Mouse (Mus musculus) CD4-positive helper T cell, adult 2 months (primary cell): Measurements from ENCODE around the gene Irgm2.
"Not testable (repeated sequence)": the region's sequence is repeated elsewhere in the genome, so short reads cannot be mapped to it uniquely, and the experiment has no call there.

Source experiments
- DNase-seq: peaks from one replicate; pipeline ENCODE4 v3.0.0-alpha.2; 2012; ENCODE audit warnings: low read depth, missing footprints, low spot score

Gene Irgm2

DNA sequence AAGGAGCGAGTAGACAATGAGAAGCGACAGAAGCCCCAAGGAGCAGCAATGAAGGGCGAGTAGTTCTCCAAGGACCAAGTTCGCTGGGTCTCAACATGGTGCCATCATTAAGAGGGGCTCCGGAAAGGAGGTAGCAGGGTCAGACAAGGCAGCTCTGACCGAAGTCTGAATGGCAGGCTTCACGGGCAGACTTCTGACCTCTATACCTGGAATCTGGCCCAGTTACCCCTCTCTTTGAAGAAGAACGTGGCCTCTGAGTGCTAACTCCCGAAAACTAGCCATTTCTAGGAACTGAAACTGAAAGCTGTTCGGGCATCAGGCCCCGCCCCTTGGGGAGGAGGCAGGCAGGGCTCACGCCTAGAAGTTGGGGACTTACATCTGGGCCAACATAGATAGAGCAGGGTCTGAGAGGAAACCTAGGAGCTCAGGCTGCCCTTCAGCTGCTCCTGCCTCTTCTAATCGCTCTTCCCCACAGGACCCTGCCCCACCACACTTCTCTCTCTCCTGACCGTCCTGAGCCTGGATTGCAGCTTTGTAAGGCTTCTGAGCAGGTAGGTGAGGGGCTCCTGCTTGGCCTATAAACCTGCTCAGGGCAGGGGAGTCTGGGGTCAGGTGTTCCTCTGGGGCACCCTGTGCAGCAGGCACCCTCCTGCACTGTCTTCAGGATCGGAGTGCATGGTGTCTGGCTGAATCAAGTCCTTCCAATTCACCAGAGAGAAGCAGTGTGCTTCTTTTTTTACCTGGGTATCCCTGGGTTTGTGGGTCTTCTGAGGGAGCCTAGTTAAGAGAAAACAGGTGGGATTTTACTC is at the start of gene Irgm2, which contains the start of gene Igtp:
Irgm2 (plus strand) TSS at position 390 of the 809 bp plus-strand sequence.
Igtp (plus strand) TSS at position 328 of the 809 bp plus-strand sequence.
- DNase-seq: peak; percentile 89

DNA sequence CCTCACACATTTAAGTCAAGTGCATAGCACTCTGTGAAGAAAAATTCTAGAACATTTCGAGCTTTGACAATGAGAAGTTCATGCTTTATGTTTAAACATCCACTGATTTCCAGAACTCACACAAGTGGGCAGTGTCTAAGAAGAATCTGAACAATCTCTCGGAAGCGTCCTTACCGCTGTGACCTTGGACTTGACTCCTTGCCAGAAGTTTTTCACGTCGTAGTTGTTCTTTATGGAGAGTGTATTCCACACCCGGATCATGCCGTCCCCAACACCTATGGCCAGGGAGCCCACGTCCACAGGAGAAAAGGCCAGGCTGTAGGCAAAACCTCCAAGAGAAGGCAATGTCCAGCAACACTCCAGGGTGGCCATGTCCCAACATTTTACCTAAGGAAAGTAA is 44.0 kb upstream of the Irgm2 start:
- DNase-seq: no peak

GRCm38 (mm10) chr11:58156871-58157270 is 42.5 kb upstream of the Irgm2 start:
- DNase-seq: no peak

GRCm38 (mm10) chr11:58165072-58165471 is 34.3 kb upstream of the Irgm2 start:
- DNase-seq: peak; percentile 29

- DNase-seq: no peak
These were observed 31.6 kb upstream of the Irgm2 start for GRCm38 (mm10) chr11:58167822-58168166.

- peak; percentile 89 for DNase-seq
These were observed 31.1 kb upstream of the Irgm2 start, which contains the start of gene Gemin5 for GRCm38 (mm10) chr11:58168167-58168915. Gene Gemin5 (minus strand): TSS chr11:58168539.

- no peak for DNase-seq
These were observed 29.8 kb upstream of the Irgm2 start for GRCm38 (mm10) chr11:58169666-58170065.

DNA sequence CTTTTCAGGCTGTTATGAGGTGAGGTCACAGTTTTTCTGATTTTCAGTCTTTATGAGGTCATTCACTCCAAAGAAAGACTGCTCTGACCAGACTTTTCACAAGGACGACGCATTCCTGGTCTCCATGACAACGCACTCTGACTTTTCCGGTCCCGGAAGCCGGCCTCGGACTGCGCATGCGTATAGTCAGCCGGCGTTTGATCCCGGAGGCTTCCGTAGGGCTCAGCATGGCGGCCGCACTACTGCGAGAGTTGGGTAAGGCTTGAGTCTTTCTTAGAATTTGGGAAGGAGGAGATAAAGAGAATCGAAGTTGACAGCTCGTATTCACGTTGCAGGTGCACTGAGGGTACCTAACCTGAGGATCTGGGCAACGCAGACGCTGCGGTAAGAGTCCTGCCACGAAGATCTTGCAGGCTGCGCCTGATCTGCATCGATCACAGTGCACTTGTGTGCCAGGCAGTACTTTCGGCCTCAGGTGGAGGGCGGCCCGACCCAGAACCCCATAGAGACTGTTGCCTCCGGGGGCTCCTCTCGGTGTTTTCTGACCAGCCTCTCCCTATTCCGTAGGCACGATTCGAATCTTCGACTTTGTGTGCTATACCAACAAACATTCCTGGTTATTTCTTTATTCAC is 27.8 kb upstream of the Irgm2 start, which contains the start of gene Mrpl22:
Mrpl22 (plus strand) TSS at position 203 of the 633 bp plus-strand sequence.
- peak; percentile 92 for DNase-seq

- DNase-seq: peak; percentile 92
These were observed 19.9 kb upstream of the Irgm2 start for GRCm38 (mm10) chr11:58179563-58179962.

GRCm38 (mm10) chr11:58179986-58180385 is 19.4 kb upstream of the Irgm2 start:
- not testable (repeated sequence) for DNase-seq

DNA sequence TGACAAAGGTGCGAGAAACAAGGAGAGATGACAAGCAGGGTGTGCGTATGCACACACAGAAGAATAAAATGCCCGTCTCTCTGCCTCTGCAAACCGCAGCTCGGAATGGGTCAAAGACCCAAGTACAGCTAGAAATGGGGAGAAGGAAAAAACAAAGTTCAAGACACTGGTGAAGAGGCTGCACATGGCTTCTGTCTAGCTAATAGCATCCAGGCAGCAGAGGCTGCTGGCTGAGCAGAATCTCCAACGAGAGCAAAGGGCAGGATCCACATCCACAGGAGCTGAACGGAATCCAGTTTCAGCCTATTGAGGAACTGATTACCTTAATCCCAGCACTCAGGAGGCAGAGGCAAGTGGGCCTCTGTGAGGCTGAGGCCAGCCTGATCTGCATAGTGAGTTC is 18.7 kb upstream of the Irgm2 start:
- DNase-seq: no peak

DNA sequence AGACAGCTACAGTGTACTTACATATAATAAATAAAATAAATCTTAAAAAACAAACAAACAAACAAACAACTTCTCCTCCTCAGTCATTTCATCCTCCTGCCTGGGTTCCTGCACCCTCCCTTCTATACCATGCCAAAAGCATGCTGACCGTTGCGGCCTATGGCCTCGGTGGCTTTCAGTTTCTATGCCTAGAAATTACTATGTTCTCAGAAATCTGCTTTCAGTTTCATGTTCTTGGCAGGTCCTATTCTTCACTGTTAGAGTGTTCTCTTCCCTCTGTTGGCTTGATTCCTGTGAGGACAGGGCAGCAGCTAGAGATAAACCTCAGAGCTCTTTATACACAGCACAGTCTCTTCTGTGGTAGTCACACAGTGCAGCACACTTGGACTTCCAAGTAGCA is 15.8 kb upstream of the Irgm2 start:
- peak; percentile 76 for DNase-seq

DNA sequence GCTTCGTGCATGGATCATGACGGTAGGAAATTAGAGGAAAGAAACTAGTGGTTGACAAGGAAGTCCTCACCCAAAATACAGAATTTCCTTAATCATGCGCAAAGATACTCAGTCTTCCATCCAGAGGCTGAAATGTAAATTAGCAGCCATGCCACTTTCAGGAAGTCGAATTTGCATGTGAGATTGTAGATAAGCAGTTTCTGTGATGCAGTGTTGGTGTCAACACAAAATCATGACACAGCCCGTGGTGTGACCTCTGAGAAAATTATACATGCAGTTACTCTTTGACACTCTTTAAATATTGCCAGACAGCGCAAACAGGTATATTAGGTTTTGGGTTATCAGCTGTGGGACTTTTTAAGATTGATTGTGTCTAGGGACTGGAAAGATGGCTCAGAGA is 9.7 kb upstream of the Irgm2 start:
- DNase-seq: peak; percentile 57

DNA sequence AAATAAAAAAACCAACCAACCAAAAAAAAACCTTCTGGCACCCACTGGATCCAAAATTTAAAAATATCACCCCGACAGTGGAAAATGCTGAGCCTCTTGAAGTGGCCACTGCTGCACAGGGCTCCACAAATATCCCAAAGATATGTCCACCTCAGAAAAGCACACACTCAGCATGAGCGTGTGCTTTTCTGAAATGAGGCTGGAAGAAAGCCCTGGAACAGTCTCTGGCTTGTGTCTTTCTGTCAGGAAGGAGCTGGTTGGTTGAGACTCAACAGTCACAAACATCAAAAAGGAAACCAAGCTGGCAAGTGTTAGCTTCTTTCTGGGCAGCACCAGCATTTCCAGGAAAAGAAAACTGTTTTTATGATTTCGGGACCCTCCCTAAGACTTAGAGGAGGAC is 6.1 kb upstream of the Irgm2 start:
- no peak for DNase-seq

- DNase-seq: no peak
These were observed 5.4 kb upstream of the Irgm2 start for GRCm38 (mm10) chr11:58193860-58194520.

- no peak for DNase-seq
These were observed 755 bp upstream of the Irgm2 start for GRCm38 (mm10) chr11:58198663-58199062.

DNA sequence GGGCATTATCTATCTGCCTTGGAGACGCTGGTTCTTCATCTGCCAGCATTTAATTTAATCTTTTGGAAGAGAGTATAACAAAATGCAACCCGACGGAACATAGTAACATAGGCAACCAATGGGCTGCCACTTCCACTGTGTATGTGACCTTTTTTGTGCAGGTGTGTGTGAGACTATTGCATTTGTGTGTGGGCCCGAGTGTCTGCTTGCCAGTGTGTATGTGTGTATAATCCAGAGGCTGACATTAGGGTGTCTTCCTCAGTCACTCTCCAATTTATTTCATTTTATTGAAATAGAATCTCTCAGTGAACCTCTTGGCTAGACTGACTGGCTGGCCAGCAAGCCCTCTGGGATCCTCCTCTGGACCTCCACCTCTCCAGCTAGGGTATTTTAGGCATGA is 808 bp downstream of the Irgm2 start:
- no peak for DNase-seq

- peak; percentile 51 for DNase-seq
These were observed 1.6 kb downstream of the Irgm2 start for GRCm38 (mm10) chr11:58201052-58201451.

DNA sequence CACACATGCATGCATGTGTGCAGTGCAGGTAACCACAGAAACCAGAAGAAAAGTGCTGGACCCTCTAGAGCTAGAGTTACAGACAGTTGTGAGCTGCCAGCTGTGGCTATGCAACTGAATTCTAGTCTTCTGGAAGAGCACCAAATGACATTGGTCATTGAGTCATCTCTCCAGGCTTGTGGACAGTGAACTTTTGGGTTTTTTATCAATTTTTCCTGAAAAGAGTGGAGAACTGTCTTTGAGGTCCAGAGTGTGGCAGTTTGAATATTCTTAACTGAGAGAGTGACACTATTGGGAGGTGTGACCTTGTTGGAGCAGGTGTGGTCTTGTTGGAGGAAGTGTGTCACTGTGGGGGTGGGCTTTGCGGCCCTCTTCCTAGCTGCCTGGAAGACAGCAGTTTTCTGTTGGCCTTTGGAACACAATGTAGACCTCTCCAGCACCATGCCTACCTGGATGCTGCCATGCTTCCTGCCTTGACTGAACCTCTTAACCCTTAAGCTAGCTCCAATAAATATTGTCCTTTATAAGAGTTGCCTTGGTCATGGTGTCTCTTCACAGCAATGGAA is 11.0 kb downstream of the Irgm2 start:
- no peak for DNase-seq

- DNase-seq: peak; percentile 58
These were observed 11.8 kb downstream of the Irgm2 start for GRCm38 (mm10) chr11:58211062-58211681.

DNA sequence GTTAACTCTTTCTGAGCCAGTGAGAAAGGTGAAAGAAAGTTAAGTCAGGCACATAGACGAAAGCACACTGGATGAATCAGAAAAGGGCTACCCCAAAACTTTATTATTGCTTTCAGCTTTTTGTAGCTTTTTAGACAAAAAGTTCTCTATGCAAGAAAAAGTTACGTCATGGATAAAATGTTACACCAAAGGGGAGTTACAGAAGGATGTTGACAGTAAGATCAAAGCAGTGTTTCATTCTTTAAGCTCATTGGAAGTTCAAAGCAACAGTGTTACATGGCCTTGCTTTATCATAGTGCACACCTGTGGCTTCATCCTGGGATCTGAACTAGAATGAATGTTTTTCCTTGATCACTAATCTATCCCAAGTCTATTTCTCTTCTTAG is 12.3 kb downstream of the Irgm2 start:
- peak; percentile 82 for DNase-seq
